Mouse (Mus musculus) lung, adult 2 months (tissue): ENCODE measurements at regions not wholly inside any gene's neighbourhood (a gene's known extent, or its start where the extent isn't known, plus 50 kb on each side); places are given as distances from the start of the nearest gene placed in this dataset.

ENCODE experiments used
- CTCF ChIP-seq: fragments of 200-500 bp; IDR thresholded peaks from 2 replicates; pipeline ENCODE4 v1.5.1; 2011; ENCODE audit warnings: mild to moderate bottlenecking, low read length, control low read depth; ENCODE audit not compliant: insufficient read depth
- POLR2A ChIP-seq: fragments of 200-500 bp; IDR thresholded peaks from 2 replicates; pipeline ENCODE4 v1.6.1; 2011; ENCODE audit warnings: low read depth, mild to moderate bottlenecking, control low read depth, low read length, borderline replicate concordance; ENCODE audit errors: extremely low read depth

DNA sequence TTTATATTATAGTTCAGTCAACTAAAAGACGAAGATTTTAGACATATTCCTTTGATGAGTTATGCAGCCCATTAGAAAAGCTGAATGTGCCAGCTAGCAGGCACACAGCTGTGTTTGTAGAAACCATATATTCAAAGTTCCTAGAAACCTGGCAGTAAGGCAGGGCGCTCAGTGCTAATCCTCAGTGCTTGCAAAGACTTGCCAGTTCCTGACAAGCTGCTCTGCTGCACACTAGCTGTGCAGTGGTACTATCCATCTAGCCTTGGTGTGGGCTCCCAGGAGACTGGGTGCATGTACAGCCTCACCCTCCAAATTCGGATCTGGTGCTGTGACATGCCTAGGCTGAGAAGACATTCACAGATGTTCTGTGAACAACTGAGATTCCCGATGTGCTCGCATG lies 63.5 kb upstream of the Arhgap24 start:
- no peak for TF ChIP-seq CTCF
- TF ChIP-seq POLR2A = no peak
